Mouse (Mus musculus): ENCODE results near the gene P4hb. TPM values are rescaled to one million over a fixed set of nuclear protein-coding genes. Genes with fewer than 3 reads are reported as not detected.
A peak's percentile ranks its signal among the peaks of the same experiment; 100 is the strongest.
"Not testable (repeated sequence)": the region's sequence is repeated elsewhere in the genome, so short reads cannot be mapped to it uniquely, and the experiment has no call there.

Gene P4hb
- polyA plus RNA-seq, 1 experiment from 2014 or later, result 519 TPM

- Histone ChIP-seq H3K4me3 (no peak overlapping the region), H3K27me3 (ENCODE audit: insufficient read depth, poor library complexity, severe bottlenecking) (peaks cover 5% of the 10 kb centered on the region; the same call in 1 of the 2 replicates), H3K27ac (peak overlapping the region; percentile 59; the same call in 1 of the 2 replicates), H3K36me3 (no peaks in the 10 kb centered on the region), H3K9me3 (no peaks in the 10 kb centered on the region), H3K4me1 (replicated peaks) (peaks cover 21% of the 10 kb centered on the region)
- WGBS, result 63% methylated on average over 9 of the region's 9 CpGs
- DNase-seq (ENCODE audit: low spot score), result no peak
Observed at GRCm38 (mm10) chr11:120519738-120520137, 53.3 kb downstream of the P4hb start.

- H3K27ac ChIP-seq, result no peak overlapping the region
- 80% methylated on average over 6 of the region's 6 CpGs for WGBS
- no peak for DNase-seq (ENCODE audit: low spot score)
- peaks cover 5% of the 10 kb centered on the region; the same call in 1 of the 2 replicates for H3K27me3 ChIP-seq (ENCODE audit: insufficient read depth, poor library complexity, severe bottlenecking)
- H3K4me3 ChIP-seq, result no peak overlapping the region
- H3K36me3 ChIP-seq, result no peaks in the 10 kb centered on the region
- no peaks in the 10 kb centered on the region for H3K9me3 ChIP-seq
- H3K4me1 ChIP-seq (replicated peaks), result peaks cover 21% of the 10 kb centered on the region
Observed at GRCm38 (mm10) chr11:120518558-120518957, 54.5 kb downstream of the P4hb start.

GRCm38 (mm10) chr11:120518027-120518426, 55.0 kb downstream of the P4hb start:
- H3K27ac ChIP-seq, result no peak overlapping the region
- 63% methylated on average over 6 of the region's 6 CpGs for WGBS
- no peak for DNase-seq (ENCODE audit: low spot score)
- H3K36me3 ChIP-seq, result no peaks in the 10 kb centered on the region
- H3K4me1 ChIP-seq (replicated peaks), result peaks cover 24% of the 10 kb centered on the region
- peaks cover 5% of the 10 kb centered on the region; the same call in 1 of the 2 replicates for H3K27me3 ChIP-seq (ENCODE audit: insufficient read depth, poor library complexity, severe bottlenecking)
- no peaks in the 10 kb centered on the region for H3K9me3 ChIP-seq
- H3K4me3 ChIP-seq, result no peak overlapping the region

GRCm38 (mm10) chr11:120517147-120517546, 55.9 kb downstream of the P4hb start:
- Histone ChIP-seq H3K9me3 (no peaks in the 10 kb centered on the region), H3K27ac (no peak overlapping the region), H3K27me3 (ENCODE audit: insufficient read depth, poor library complexity, severe bottlenecking) (peaks cover 5% of the 10 kb centered on the region; the same call in 1 of the 2 replicates), H3K4me1 (replicated peaks) (peaks cover 30% of the 10 kb centered on the region), H3K36me3 (no peaks in the 10 kb centered on the region), H3K4me3 (no peak overlapping the region)
- WGBS, result 74% methylated on average over 4 of the region's 4 CpGs
- DNase-seq (ENCODE audit: low spot score), result no peak

GRCm38 (mm10) chr11:120515611-120516010, 57.4 kb downstream of the P4hb start:
- WGBS, result 18% methylated on average over 17 of the region's 17 CpGs
- Histone ChIP-seq H3K27ac (peak overlapping the region; percentile 35; the same call in 1 of the 2 replicates), H3K27me3 (ENCODE audit: insufficient read depth, poor library complexity, severe bottlenecking) (peaks cover 5% of the 10 kb centered on the region; the same call in 1 of the 2 replicates), H3K4me3 (0 out of 2 replicates have a peak overlapping the region, but pooled peaks have one; percentile 20), H3K4me1 (replicated peaks) (peaks cover 34% of the 10 kb centered on the region), H3K9me3 (no peaks in the 10 kb centered on the region), H3K36me3 (no peaks in the 10 kb centered on the region)
- DNase-seq (ENCODE audit: low spot score), result peak; percentile 89

- 89% methylated on average over 2 of the region's 2 CpGs for WGBS
- not testable (repeated sequence) for H3K9me3 ChIP-seq; H3K4me3 ChIP-seq; DNase-seq (ENCODE audit: low spot score); H3K36me3 ChIP-seq; H3K27ac ChIP-seq; H3K27me3 ChIP-seq (ENCODE audit: insufficient read depth, poor library complexity, severe bottlenecking)
- H3K4me1 ChIP-seq (replicated peaks), result peaks cover 37% of the 10 kb centered on the region
Observed at GRCm38 (mm10) chr11:120514262-120514661, 58.8 kb downstream of the P4hb start.

GRCm38 (mm10) chr11:120512790-120513453, 60.1 kb downstream of the P4hb start:
- WGBS, result 46% methylated on average over 6 of the region's 6 CpGs
- no peak overlapping the region for H3K4me3 ChIP-seq
- H3K9me3 ChIP-seq, result no peaks in the 10 kb centered on the region
- no peak for DNase-seq (ENCODE audit: low spot score)
- H3K4me1 ChIP-seq (replicated peaks), result peaks cover 31% of the 10 kb centered on the region
- peaks cover 5% of the 10 kb centered on the region; the same call in 1 of the 2 replicates for H3K27me3 ChIP-seq (ENCODE audit: insufficient read depth, poor library complexity, severe bottlenecking)
- no peaks in the 10 kb centered on the region for H3K36me3 ChIP-seq
- no peak overlapping the region for H3K27ac ChIP-seq

- H3K4me3 ChIP-seq, result peak overlapping the region; percentile 42
- no peaks in the 10 kb centered on the region for H3K9me3 ChIP-seq
- H3K27ac ChIP-seq, result peak overlapping the region; percentile 76
- no peaks in the 10 kb centered on the region for H3K27me3 ChIP-seq (ENCODE audit: insufficient read depth, poor library complexity, severe bottlenecking)
- no peak for DNase-seq (ENCODE audit: low spot score)
- H3K36me3 ChIP-seq, result no peaks in the 10 kb centered on the region
- peaks cover 27% of the 10 kb centered on the region for H3K4me1 ChIP-seq (replicated peaks)
- WGBS, result 7% methylated on average over 16 of the region's 16 CpGs
Observed at GRCm38 (mm10) chr11:120510375-120511030, 62.5 kb downstream of the P4hb start.

Other genes with a start within 250 kb of the P4hb start
- gene Actg1, start 224.7 kb downstream of the P4hb start, polyA plus RNA-seq (2016; fragmentation: Nextera tagmentation; extraction: Ambion mirVana), result 3,119 and 3,536 TPM in 2 replicates
- gene Fscn2, start 211.7 kb downstream of the P4hb start, polyA plus RNA-seq (2016; fragmentation: Nextera tagmentation; extraction: Ambion mirVana), result 0.50 and 0.77 TPM in 2 replicates
- gene Faap100, start 194.5 kb downstream of the P4hb start, polyA plus RNA-seq (2016; fragmentation: Nextera tagmentation; extraction: Ambion mirVana), result 38.0 and 45.9 TPM in 2 replicates
- 47.7 and 49.3 TPM in 2 replicates for gene Nploc4, start 135.5 kb downstream of the P4hb start, polyA plus RNA-seq (2016; fragmentation: Nextera tagmentation; extraction: Ambion mirVana)
- gene Tspan10, start 130.6 kb downstream of the P4hb start, polyA plus RNA-seq (2016; fragmentation: Nextera tagmentation; extraction: Ambion mirVana), result 0.12 and 0.46 TPM in 2 replicates
- 0.31 and 0.35 TPM in 2 replicates for gene Pde6g, start 119.8 kb downstream of the P4hb start, polyA plus RNA-seq (2016; fragmentation: Nextera tagmentation; extraction: Ambion mirVana)
- gene Oxld1, start 115.2 kb downstream of the P4hb start, polyA plus RNA-seq (2016; fragmentation: Nextera tagmentation; extraction: Ambion mirVana), result 12.5 and 13.2 TPM in 2 replicates
- gene Ccdc137, start 115.1 kb downstream of the P4hb start, polyA plus RNA-seq (2016; fragmentation: Nextera tagmentation; extraction: Ambion mirVana), result 34.4 and 37.3 TPM in 2 replicates
- 59.6 and 62.3 TPM in 2 replicates for gene Arl16, start 105.6 kb downstream of the P4hb start, polyA plus RNA-seq (2016; fragmentation: Nextera tagmentation; extraction: Ambion mirVana)
- gene Mrpl12, start 88.6 kb downstream of the P4hb start, polyA plus RNA-seq (2016; fragmentation: Nextera tagmentation; extraction: Ambion mirVana), result 171 and 186 TPM in 2 replicates
- 50.6 and 53.3 TPM in 2 replicates for gene Slc25a10, start 81.4 kb downstream of the P4hb start, polyA plus RNA-seq (2016; fragmentation: Nextera tagmentation; extraction: Ambion mirVana)
- 0.14 and 0.17 TPM in 2 replicates for gene Gcgr, start 42.6 kb downstream of the P4hb start, polyA plus RNA-seq (2016; fragmentation: Nextera tagmentation; extraction: Ambion mirVana)
- gene Mcrip1, start 23.5 kb downstream of the P4hb start, polyA plus RNA-seq (2016; fragmentation: Nextera tagmentation; extraction: Ambion mirVana), result 219 and 261 TPM in 2 replicates
- 0.27 TPM in 1 of 2 replicates, not detected in the other for gene Ppp1r27, start 22.1 kb downstream of the P4hb start, polyA plus RNA-seq (2016; fragmentation: Nextera tagmentation; extraction: Ambion mirVana)
- 799 and 820 TPM in 2 replicates for gene Arhgdia, start 8.4 kb upstream of the P4hb start, polyA plus RNA-seq (2016; fragmentation: Nextera tagmentation; extraction: Ambion mirVana)
- 607 and 643 TPM in 2 replicates for gene Alyref, start 25.1 kb upstream of the P4hb start, polyA plus RNA-seq (2016; fragmentation: Nextera tagmentation; extraction: Ambion mirVana)
- gene Anapc11, start 25.2 kb upstream of the P4hb start, polyA plus RNA-seq (2016; fragmentation: Nextera tagmentation; extraction: Ambion mirVana), result 237 TPM in 2 replicates
- 0.34 and 0.63 TPM in 2 replicates for gene Npb, start 35.2 kb upstream of the P4hb start, polyA plus RNA-seq (2016; fragmentation: Nextera tagmentation; extraction: Ambion mirVana)
- gene Pcyt2, start 44.7 kb upstream of the P4hb start, polyA plus RNA-seq (2016; fragmentation: Nextera tagmentation; extraction: Ambion mirVana), result 139 and 160 TPM in 2 replicates
- gene Sirt7, start 52.0 kb upstream of the P4hb start, polyA plus RNA-seq (2016; fragmentation: Nextera tagmentation; extraction: Ambion mirVana), result 37.0 and 42.4 TPM in 2 replicates
- 23.1 and 26.2 TPM in 2 replicates for gene Mafg, start 60.3 kb upstream of the P4hb start, polyA plus RNA-seq (2016; fragmentation: Nextera tagmentation; extraction: Ambion mirVana)
- gene Pycr1, start 70.5 kb upstream of the P4hb start, polyA plus RNA-seq (2016; fragmentation: Nextera tagmentation; extraction: Ambion mirVana), result 37.6 and 38.7 TPM in 2 replicates
- gene Myadml2, start 74.9 kb upstream of the P4hb start, polyA plus RNA-seq (2016; fragmentation: Nextera tagmentation; extraction: Ambion mirVana), result not detected in 2 replicates
- gene Notum, start 87.9 kb upstream of the P4hb start, polyA plus RNA-seq (2016; fragmentation: Nextera tagmentation; extraction: Ambion mirVana), result 2.3 and 4.3 TPM in 2 replicates
- 147 and 178 TPM in 2 replicates for gene Aspscr1, start 99.7 kb upstream of the P4hb start, polyA plus RNA-seq (2016; fragmentation: Nextera tagmentation; extraction: Ambion mirVana)
- gene Cenpx, start 140.5 kb upstream of the P4hb start, polyA plus RNA-seq (2016; fragmentation: Nextera tagmentation; extraction: Ambion mirVana), result 129 and 137 TPM in 2 replicates
- gene Lrrc45, start 140.7 kb upstream of the P4hb start, polyA plus RNA-seq (2016; fragmentation: Nextera tagmentation; extraction: Ambion mirVana), result 55.8 and 57.7 TPM in 2 replicates
- 31.0 and 58.2 TPM in 2 replicates for gene Rac3, start 148.2 kb upstream of the P4hb start, polyA plus RNA-seq (2016; fragmentation: Nextera tagmentation; extraction: Ambion mirVana)
- 17.9 and 19.8 TPM in 2 replicates for gene Dcxr, start 154.0 kb upstream of the P4hb start, polyA plus RNA-seq (2016; fragmentation: Nextera tagmentation; extraction: Ambion mirVana)
- gene Cbr2, start 158.9 kb upstream of the P4hb start, polyA plus RNA-seq (2016; fragmentation: Nextera tagmentation; extraction: Ambion mirVana), result 1.6 and 2.1 TPM in 2 replicates
- gene Hmga1b, start 189.5 kb upstream of the P4hb start, polyA plus RNA-seq (2016; fragmentation: Nextera tagmentation; extraction: Ambion mirVana), result 8.9 and 12.2 TPM in 2 replicates
- gene Rfng, start 211.0 kb upstream of the P4hb start, polyA plus RNA-seq (2016; fragmentation: Nextera tagmentation; extraction: Ambion mirVana), result 46.4 and 63.7 TPM in 2 replicates
- 276 and 285 TPM in 2 replicates for gene Gps1, start 211.0 kb upstream of the P4hb start, polyA plus RNA-seq (2016; fragmentation: Nextera tagmentation; extraction: Ambion mirVana)
- gene Dus1l, start 223.2 kb upstream of the P4hb start, polyA plus RNA-seq (2016; fragmentation: Nextera tagmentation; extraction: Ambion mirVana), result 95.4 and 97.1 TPM in 2 replicates